Comparison of ENCODE assay signal across 8 mouse cellular contexts in genomic region chr7:66434453-66434935, GRCm38 (mm10). TPM values are rescaled to one million over a fixed set of nuclear protein-coding genes. Genes with fewer than 3 reads are reported as not detected.
DNase-seq lines count a peak whose midpoint lies in the region; ATAC-seq and TF ChIP-seq lines count a peak whose summit lies in the region.

No protein-coding gene starts in this region.

- peaks cover 3% of the 10 kb centered on the region; the same call in 1 of the 2 replicates for H3K4me1 ChIP-seq in kidney, postnatal 0 days (replicated peaks; ENCODE audit: insufficient read depth, low read length)
- no peaks in the 10 kb centered on the region for H3K4me1 ChIP-seq in liver, postnatal 0 days (ENCODE audit: insufficient read depth)

- no peak for ATAC-seq in kidney, postnatal 0 days (replicated peaks; ENCODE audit: low FRiP score, low read depth)
- no peak for ATAC-seq in liver, postnatal 0 days

- 26% methylated on average over 10 of the region's 10 CpGs for WGBS in kidney, postnatal 0 days
- WGBS in liver, postnatal 0 days (ENCODE audit: insufficient replicate concordance), result 41% methylated on average over 10 of the region's 10 CpGs

- peak; percentile 98 for TF ChIP-seq CTCF in kidney, postnatal 0 days (IDR thresholded peaks at IDR 0.05; ENCODE audit: low read depth)
- TF ChIP-seq CTCF in liver, postnatal 0 days (IDR thresholded peaks at IDR 0.05; ENCODE audit: low read depth), result peak; percentile 85

- H3K27ac ChIP-seq in kidney, postnatal 0 days, result no peak overlapping the region
- no peak overlapping the region for H3K27ac ChIP-seq in liver, postnatal 0 days (ENCODE audit: low read depth)

- H3K4me3 ChIP-seq in kidney, postnatal 0 days (replicated peaks; ENCODE audit: low read depth, low read length), result no peak overlapping the region
- H3K4me3 ChIP-seq in liver, postnatal 0 days (ENCODE audit: low read depth, low read length), result no peak overlapping the region

- H3K4me2 ChIP-seq in kidney, postnatal 0 days (ENCODE audit: low read length), result no peak overlapping the region
- H3K4me2 ChIP-seq in liver, postnatal 0 days (ENCODE audit: low read depth, low read length), result no peak overlapping the region

- TF ChIP-seq EP300 in liver, postnatal 0 days (IDR thresholded peaks at IDR 0.05; ENCODE audit: low read depth), result no peak

- no peaks in the 10 kb centered on the region for H3K9me3 ChIP-seq in kidney, postnatal 0 days (replicated peaks; ENCODE audit: low read length)
- H3K9me3 ChIP-seq in liver, postnatal 0 days (ENCODE audit: low read length), result no peaks in the 10 kb centered on the region

- no peaks in the 10 kb centered on the region for H3K27me3 ChIP-seq in kidney, postnatal 0 days (ENCODE audit: insufficient read depth, low read length)
- no peaks in the 10 kb centered on the region for H3K27me3 ChIP-seq in liver, postnatal 0 days (ENCODE audit: insufficient read depth, low read length)

- DNase-seq in A20 (ENCODE audit: low read depth, low spot score), result peak; percentile 51
- peak; percentile 62 for DNase-seq in MN1 (ENCODE audit: low spot score)
- DNase-seq in cerebellum, adult 9-11 months, result peak; percentile 26
- peak; percentile 66 to 85 for DNase-seq in frontal cortex, postnatal 36 days (ENCODE audit: low spot score in 2 of 2)
- DNase-seq in kidney, postnatal 0 days (ENCODE audit: low spot score), result peak; percentile 82
- DNase-seq in liver, postnatal 0 days, result peak; percentile 67
- DNase-seq in ovary, postnatal 14 days (ENCODE audit: low spot score), result peak; percentile 69
- DNase-seq in urinary bladder, postnatal 36 days (ENCODE audit: low spot score in 2 of 2), result peak; percentile 60 to 62

- no peak overlapping the region for H3K9ac ChIP-seq in kidney, postnatal 0 days (ENCODE audit: low read depth, low read length)
- no peak overlapping the region for H3K9ac ChIP-seq in liver, postnatal 0 days (replicated peaks)

- no peaks in the 10 kb centered on the region for H3K36me3 ChIP-seq in kidney, postnatal 0 days (ENCODE audit: insufficient read depth, low read length)
- no peaks in the 10 kb centered on the region for H3K36me3 ChIP-seq in liver, postnatal 0 days (replicated peaks; ENCODE audit: insufficient read depth, low read length)

RNA-seq across cellular contexts. Expression of gene Aldh1a3, which starts 7.2 kb away (rescaled TPM):
- polyA plus RNA-seq in kidney, postnatal 0 days (2015; fragmentation: Nextera tagmentation; extraction: Ambion mirVana), result 47.0 and 54.1 TPM in 2 replicates
- 1.3 and 1.4 TPM in 2 replicates for polyA plus RNA-seq in liver, postnatal 0 days (2015; fragmentation: Nextera tagmentation; extraction: Ambion mirVana)

RNA-seq across cellular contexts. Expression of gene Lrrk1, which starts 46.3 kb away (rescaled TPM):
- 8.5 and 10.4 TPM in 2 replicates for polyA plus RNA-seq in kidney, postnatal 0 days (2015; fragmentation: Nextera tagmentation; extraction: Ambion mirVana)
- polyA plus RNA-seq in liver, postnatal 0 days (2015; fragmentation: Nextera tagmentation; extraction: Ambion mirVana), result 2.6 and 3.0 TPM in 2 replicates

Comparison
In these comparisons a context has a peak if more than half of its experiments do, and no peak if none do; other contexts are left out.
1. DNase-seq: peak in every context shown above with its lines; median percentile 82 in kidney, postnatal 0 days; 76 in frontal cortex, postnatal 36 days; 69 in ovary, postnatal 14 days; 67 in liver, postnatal 0 days; 62 in MN1; 61 in urinary bladder, postnatal 36 days; 51 in A20; 26 in cerebellum, adult 9-11 months.
2. RNA of gene Aldh1a3, which starts 7.2 kb away (polyA plus RNA-seq): 47.0 to 54.1 TPM in kidney, postnatal 0 days; 1.3 to 1.4 TPM in liver, postnatal 0 days; every median in the first group is over 10 times any median in the second.